Mouse (Mus musculus): ENCODE data around the gene Irf1.

- TF ChIP-seq CTCF (IDR thresholded peaks at IDR 0.05; ENCODE audit: borderline replicate concordance, control insufficient read depth, extremely low read depth, insufficient read depth, low read length, poor library complexity) = no peak
- TF ChIP-seq POLR2A (IDR thresholded peaks at IDR 0.05; ENCODE audit: control insufficient read depth, extremely low read depth, insufficient read depth, low read length, poor library complexity) = no peak
Measured at GRCm38 (mm10) chr11:53825409-53825808, 55.6 kb downstream of the Irf1 start.

Measured in thymus, adult 2 months (tissue).